Mouse (Mus musculus) midbrain, embryonic 15.5 days (tissue): ENCODE measurements around the gene Cap2. TPM values are rescaled to one million over a fixed set of nuclear protein-coding genes. Genes with fewer than 3 reads are reported as not detected.

Experiments
- ATAC-seq: fragments of 200-750 bp; cut with Nextera tagmentation; replicated peaks from 2 replicates; pipeline ENCODE4 v1.8.0; 2017; ENCODE audit warnings: moderate TSS enrichment
- H3K27ac ChIP-seq: fragments of 300-500 bp; sonication (generic); 2 replicates; pipeline ENCODE4 v1.5.1; 2015; ENCODE audit warnings: mild to moderate bottlenecking, inconsistent platforms
- H3K27me3 ChIP-seq: fragments of 300-500 bp; sonication (generic); replicated peaks from 2 replicates; pipeline ENCODE4 v1.6.1; 2015; ENCODE audit warnings: inconsistent platforms
- H3K36me3 ChIP-seq: fragments of 300-500 bp; sonication (generic); replicated peaks from 2 replicates; pipeline ENCODE4 v1.6.1; 2015; ENCODE audit warnings: inconsistent platforms
- H3K4me1 ChIP-seq: fragments of 300-500 bp; sonication (generic); 2 replicates; pipeline ENCODE4 v1.6.1; 2015; ENCODE audit warnings: inconsistent platforms
- H3K4me2 ChIP-seq: fragments of 300-500 bp; sonication (generic); 2 replicates; pipeline ENCODE4 v1.6.1; 2015; ENCODE audit warnings: inconsistent platforms, mild to moderate bottlenecking, moderate library complexity
- H3K4me3 ChIP-seq: fragments of 300-500 bp; sonication (generic); 2 replicates; pipeline ENCODE4 v1.5.1; 2015; ENCODE audit warnings: mild to moderate bottlenecking, inconsistent platforms
- H3K9ac ChIP-seq: fragments of 300-500 bp; sonication (generic); 2 replicates; pipeline ENCODE4 v1.6.1; 2015; ENCODE audit warnings: mild to moderate bottlenecking, inconsistent platforms
- H3K9me3 ChIP-seq: fragments of 300-500 bp; sonication (generic); 2 replicates; pipeline ENCODE4 v1.6.1; 2016; ENCODE audit warnings: inconsistent platforms
- WGBS: fragments of 180-500 bp; shearing (Covaris S2); methylation state at CpG from one replicate; pipeline ENCODE4 v1.1.7; 2015; ENCODE audit warnings: mixed read lengths; 5-methylcytosine and 5-hydroxymethylcytosine counted together
- polyA plus RNA-seq: library from polyadenylated mRNA; unstranded; fragments of >200 nt; fragmentation: Nextera tagmentation; extraction: Ambion mirVana; gene quantifications from 2 replicates; pipeline ENCODE4 v1.2.1, GENCODE M21; 2015

Cap2 gene
- polyA plus RNA-seq, 1 experiment from 2014 or later = 12.4 TPM

DNA sequence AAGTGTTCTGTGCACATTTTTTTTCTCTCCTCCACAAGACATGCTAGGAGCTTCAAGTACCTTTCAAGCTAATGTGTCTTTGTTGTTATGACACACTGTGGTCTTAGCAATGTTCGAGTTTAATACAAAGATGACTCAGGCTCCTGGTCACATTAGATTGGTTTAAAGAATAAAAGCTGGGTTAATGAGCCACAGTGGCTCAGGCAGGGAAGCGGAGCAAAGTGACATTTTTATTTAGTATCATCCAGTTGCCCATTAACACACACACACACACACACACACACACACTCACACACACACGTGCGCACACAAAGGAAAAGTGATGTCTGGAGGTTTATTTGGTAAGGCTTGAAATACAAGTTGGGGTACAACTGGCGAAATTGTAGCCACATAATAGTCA, 72.6 kb downstream of the Cap2 start:
- 71% methylated on average over 5 of the region's 5 CpGs for WGBS
- H3K27me3 ChIP-seq = no peaks in the 10 kb centered on the region

DNA sequence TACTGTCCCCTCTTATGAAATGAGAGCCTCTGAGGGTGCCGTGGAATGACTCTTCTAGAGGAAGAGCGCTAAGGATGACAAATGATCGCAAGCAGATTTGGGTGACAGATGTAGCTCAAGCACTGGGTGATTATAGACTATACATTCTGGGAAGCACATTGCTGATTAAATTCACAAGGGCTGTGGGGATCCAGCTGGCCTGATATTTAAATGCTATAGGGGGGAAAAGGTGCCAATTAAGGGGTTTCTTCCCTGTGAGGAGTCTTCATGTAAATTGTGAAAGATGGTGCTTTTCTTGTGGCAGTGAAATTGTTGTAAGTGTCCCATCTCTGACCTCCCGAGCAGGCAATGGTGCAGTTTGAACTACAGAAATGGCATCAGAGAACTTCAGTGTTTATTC, 73.1 kb downstream of the Cap2 start:
- H3K4me3 ChIP-seq = no peak overlapping the region
- no peak for ATAC-seq
- 68% methylated on average over 4 of the region's 4 CpGs for WGBS

More for the DNA sequence above, 72.6 kb downstream of the Cap2 start:
- Histone ChIP-seq H3K4me1 (peaks cover 22% of the 10 kb centered on the region), H3K4me3 (no peak overlapping the region), H3K36me3 (no peaks in the 10 kb centered on the region), H3K4me2 (no peak overlapping the region), H3K27ac (no peak overlapping the region), H3K9me3 (no peaks in the 10 kb centered on the region), H3K9ac (no peak overlapping the region)
- no peak for ATAC-seq

DNA sequence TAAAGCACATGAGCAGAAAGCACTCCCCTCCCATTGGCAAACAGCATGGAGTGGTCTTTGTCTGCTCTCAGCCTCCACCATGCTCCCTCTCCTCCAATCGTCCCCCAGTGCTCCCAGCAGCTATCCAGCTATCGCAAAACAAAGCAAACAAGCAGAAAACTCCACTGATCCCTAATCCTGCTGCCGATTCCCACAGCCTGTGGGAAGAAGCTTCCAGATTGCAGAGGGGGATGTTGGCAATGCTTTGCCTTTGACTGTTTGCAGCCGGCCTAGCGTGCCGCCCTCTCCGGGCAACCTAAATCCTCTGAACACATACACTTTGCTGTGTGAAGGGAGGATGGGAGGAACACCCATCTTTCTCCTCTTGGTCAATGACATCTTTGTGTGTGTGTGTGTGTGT, 83.2 kb downstream of the Cap2 start:
- H3K27ac ChIP-seq = peak overlapping the region; percentile 5; the same call in 1 of the 2 replicates
- WGBS = 44% methylated on average over 7 of the region's 7 CpGs
- no peaks in the 10 kb centered on the region for H3K27me3 ChIP-seq
- H3K9ac ChIP-seq = no peak overlapping the region
- H3K36me3 ChIP-seq = no peaks in the 10 kb centered on the region
- H3K4me1 ChIP-seq = no peaks in the 10 kb centered on the region
- H3K9me3 ChIP-seq = no peaks in the 10 kb centered on the region
- H3K4me3 ChIP-seq = no peak overlapping the region
- no peak for ATAC-seq
- H3K4me2 ChIP-seq = no peak overlapping the region

More for the DNA sequence above, 73.1 kb downstream of the Cap2 start:
- Histone ChIP-seq H3K36me3 (no peaks in the 10 kb centered on the region), H3K9ac (no peak overlapping the region), H3K27ac (no peak overlapping the region), H3K4me1 (peaks cover 22% of the 10 kb centered on the region), H3K27me3 (no peaks in the 10 kb centered on the region), H3K9me3 (no peaks in the 10 kb centered on the region), H3K4me2 (no peak overlapping the region)

DNA sequence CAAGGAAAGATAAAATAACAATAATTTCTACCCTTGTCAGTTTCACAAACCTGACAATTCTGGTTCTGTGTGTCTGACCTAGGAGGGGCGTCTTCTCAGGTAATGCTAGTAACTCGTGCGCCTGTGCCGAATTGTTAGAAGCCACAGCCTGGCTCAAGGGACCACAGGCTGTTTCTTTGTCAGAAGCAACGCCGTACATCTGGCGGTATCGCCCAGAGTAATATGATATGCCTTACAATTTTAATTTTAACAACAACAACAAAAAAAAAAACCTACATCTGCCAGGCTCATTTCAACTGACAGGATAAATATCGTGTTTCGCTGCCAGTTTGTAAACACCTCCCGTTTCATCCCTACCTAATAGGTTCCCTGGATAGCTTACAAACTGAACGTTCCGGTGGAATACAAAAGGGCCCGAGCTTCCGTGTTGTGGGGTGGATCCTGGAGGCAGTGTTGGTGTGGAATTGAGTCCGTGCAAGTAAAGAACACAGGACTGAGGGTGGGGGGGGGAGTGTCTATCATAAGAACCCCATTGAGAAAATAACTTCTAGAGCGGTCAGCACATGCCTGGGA, 86.2 kb downstream of the Cap2 start:
- Histone ChIP-seq H3K36me3 (no peaks in the 10 kb centered on the region), H3K4me3 (no peak overlapping the region), H3K9me3 (no peaks in the 10 kb centered on the region), H3K27me3 (no peaks in the 10 kb centered on the region), H3K4me2 (no peak overlapping the region), H3K4me1 (no peaks in the 10 kb centered on the region), H3K27ac (no peak overlapping the region), H3K9ac (no peak overlapping the region)
- ATAC-seq = no peak
- WGBS = 80% methylated on average over 17 of the region's 17 CpGs

DNA sequence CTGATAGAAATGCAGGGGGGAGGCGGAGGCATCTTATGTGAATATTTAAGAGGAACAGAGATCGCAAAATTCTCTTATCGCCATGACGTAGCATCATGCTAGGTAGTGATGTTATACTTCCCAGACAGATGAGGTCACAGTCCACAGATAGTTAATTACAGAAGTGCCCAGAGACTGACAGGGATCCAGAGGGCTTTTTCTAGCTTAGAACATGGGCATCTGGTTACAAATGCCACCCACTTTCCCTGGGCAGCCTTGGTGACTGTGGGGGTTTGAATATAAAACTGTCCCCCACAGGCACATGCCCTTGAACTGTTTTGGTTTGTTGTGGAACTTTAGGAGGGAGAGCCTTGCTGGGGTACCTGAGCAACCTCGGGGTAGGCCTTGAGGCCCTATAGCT, 87.0 kb downstream of the Cap2 start:
- Histone ChIP-seq H3K4me1 (no peaks in the 10 kb centered on the region), H3K4me2 (no peak overlapping the region), H3K4me3 (no peak overlapping the region), H3K9me3 (no peaks in the 10 kb centered on the region), H3K36me3 (no peaks in the 10 kb centered on the region), H3K27me3 (no peaks in the 10 kb centered on the region), H3K27ac (no peak overlapping the region), H3K9ac (no peak overlapping the region)
- 91% methylated on average over 5 of the region's 5 CpGs for WGBS
- ATAC-seq = no peak

DNA sequence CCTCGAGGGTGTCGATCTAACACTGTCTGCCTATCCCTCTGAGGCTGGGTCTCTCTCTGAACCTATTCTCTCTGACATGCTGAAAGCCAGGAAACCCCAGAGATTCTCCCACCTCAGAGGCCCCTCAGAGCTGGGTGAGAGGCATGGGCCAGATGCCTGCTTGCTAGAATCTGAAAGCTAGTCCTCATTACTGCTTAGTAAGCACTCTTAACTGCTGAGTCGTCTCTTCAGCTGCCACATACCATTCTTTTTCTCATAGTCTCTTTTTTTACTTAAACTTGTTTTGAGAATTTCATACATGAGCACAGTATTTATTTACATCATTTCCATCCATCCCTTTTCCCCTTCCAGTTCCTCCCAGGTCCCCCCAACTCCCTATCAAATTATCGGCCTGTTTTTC, 89.2 kb downstream of the Cap2 start:
- Histone ChIP-seq H3K9ac (no peak overlapping the region), H3K27me3 (no peaks in the 10 kb centered on the region), H3K9me3 (no peaks in the 10 kb centered on the region), H3K4me3 (no peak overlapping the region), H3K27ac (no peak overlapping the region), H3K4me1 (no peaks in the 10 kb centered on the region), H3K36me3 (no peaks in the 10 kb centered on the region), H3K4me2 (no peak overlapping the region)
- WGBS = 97% methylated on average over 4 of the region's 4 CpGs
- ATAC-seq = no peak

DNA sequence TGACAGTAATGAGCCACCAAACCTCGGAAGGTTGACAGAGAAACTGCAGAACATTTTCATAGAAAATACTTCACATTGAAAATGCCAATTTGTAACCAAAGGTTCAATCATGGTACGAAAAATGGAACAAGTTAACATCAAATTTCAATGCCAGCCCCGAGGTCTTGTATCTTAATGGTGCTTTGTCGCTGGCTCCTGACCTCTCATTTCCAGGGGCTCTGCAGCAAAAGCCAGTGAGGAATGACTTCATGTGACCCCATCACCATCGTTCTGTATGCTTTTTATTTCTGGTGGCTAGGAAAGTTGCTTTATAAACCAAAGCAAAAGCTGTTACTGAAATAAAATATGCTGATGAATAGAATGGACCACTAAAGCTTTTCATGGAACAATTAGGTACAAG, 99.0 kb downstream of the Cap2 start:
- Histone ChIP-seq H3K4me1 (peaks cover 6% of the 10 kb centered on the region; the same call in 1 of the 2 replicates), H3K9ac (no peak overlapping the region), H3K36me3 (no peaks in the 10 kb centered on the region), H3K4me2 (no peak overlapping the region), H3K27me3 (no peaks in the 10 kb centered on the region), H3K27ac (no peak overlapping the region), H3K4me3 (no peak overlapping the region), H3K9me3 (no peaks in the 10 kb centered on the region)
- no peak for ATAC-seq
- WGBS = 85% methylated on average over 5 of the region's 5 CpGs

DNA sequence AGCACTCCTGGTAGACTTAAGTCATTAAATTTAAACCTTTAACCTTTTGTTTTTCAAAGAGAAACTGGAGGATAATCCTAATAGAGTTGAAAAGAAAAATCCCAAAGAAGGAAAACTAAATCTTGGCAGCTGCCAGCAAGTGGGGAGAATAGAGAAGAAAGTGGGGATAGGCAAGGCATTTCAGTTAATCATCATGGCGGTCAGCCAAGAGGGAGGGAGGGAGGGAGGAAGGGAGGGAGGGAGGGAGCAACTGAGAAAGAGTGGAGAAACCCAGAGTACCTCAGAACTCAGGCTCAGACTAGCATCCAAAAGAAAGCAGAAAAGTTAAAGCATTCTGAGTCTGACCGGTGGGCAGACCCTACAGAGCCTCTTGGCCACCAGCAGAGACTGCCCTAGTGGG, 99.7 kb downstream of the Cap2 start:
- WGBS = 75% methylated on average over 1 of the region's 2 CpGs

DNA sequence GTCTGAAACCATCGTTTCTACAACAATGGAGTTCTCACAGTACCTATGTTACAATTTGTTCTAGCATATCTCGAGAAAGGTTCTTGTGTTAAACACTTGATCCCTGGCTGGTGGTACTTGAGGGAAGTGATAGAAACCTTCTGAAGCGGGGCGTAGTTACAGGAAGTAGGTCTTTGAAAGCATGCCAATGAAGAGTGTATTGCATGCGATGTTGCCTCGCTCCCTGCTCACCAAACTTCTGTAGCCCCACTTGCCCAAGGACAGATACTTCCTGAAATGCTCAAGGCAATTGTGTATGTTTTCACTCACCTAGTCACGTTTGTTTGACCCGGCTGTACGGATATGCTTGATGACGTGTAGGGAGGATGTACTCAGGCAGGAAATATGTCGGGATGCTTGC, 101.0 kb downstream of the Cap2 start:
- Histone ChIP-seq H3K4me2 (no peak overlapping the region), H3K36me3 (no peaks in the 10 kb centered on the region), H3K9me3 (no peaks in the 10 kb centered on the region), H3K27me3 (no peaks in the 10 kb centered on the region), H3K4me1 (peaks cover 6% of the 10 kb centered on the region; the same call in 1 of the 2 replicates), H3K4me3 (no peak overlapping the region), H3K27ac (no peak overlapping the region), H3K9ac (no peak overlapping the region)
- 93% methylated on average over 11 of the region's 11 CpGs for whole genome bisulfite sequencing
- ATAC-seq = no peak

More for the DNA sequence above, 99.7 kb downstream of the Cap2 start:
- H3K9ac ChIP-seq = no peak overlapping the region
- H3K36me3 ChIP-seq = no peaks in the 10 kb centered on the region
- no peak overlapping the region for H3K27ac ChIP-seq
- H3K9me3 ChIP-seq = no peaks in the 10 kb centered on the region
- H3K4me2 ChIP-seq = no peak overlapping the region
- ATAC-seq = no peak
- H3K27me3 ChIP-seq = no peaks in the 10 kb centered on the region
- H3K4me3 ChIP-seq = no peak overlapping the region
- H3K4me1 ChIP-seq = peaks cover 6% of the 10 kb centered on the region; the same call in 1 of the 2 replicates

DNA sequence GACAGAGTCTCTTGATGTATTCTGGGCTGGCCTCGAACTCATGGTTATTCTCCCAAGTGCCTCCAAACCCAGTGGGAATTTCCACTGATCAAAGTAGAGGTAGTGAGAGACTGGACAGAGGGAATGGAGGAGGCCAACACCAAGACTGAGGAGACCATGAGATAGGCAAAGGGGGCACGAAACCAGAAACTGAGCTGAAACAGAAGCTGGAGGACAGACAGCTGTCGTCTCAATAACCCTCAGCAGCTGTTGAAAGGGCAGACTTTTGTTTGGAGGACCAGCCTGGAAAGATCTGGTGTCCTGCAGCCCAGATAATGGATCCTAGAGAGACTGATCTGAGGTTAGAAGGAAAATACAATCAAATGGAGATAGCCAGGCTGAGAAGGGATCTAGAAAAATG, 109.4 kb downstream of the Cap2 start:
- no peak overlapping the region for H3K4me2 ChIP-seq
- ATAC-seq = no peak
- no peaks in the 10 kb centered on the region for H3K9me3 ChIP-seq
- H3K27ac ChIP-seq = no peak overlapping the region
- no peaks in the 10 kb centered on the region for H3K4me1 ChIP-seq
- H3K4me3 ChIP-seq = no peak overlapping the region
- no peaks in the 10 kb centered on the region; the same call in 1 of the 2 replicates for H3K36me3 ChIP-seq
- H3K9ac ChIP-seq = no peak overlapping the region
- WGBS = 85% methylated on average over 3 of the region's 3 CpGs
- H3K27me3 ChIP-seq = no peaks in the 10 kb centered on the region

DNA sequence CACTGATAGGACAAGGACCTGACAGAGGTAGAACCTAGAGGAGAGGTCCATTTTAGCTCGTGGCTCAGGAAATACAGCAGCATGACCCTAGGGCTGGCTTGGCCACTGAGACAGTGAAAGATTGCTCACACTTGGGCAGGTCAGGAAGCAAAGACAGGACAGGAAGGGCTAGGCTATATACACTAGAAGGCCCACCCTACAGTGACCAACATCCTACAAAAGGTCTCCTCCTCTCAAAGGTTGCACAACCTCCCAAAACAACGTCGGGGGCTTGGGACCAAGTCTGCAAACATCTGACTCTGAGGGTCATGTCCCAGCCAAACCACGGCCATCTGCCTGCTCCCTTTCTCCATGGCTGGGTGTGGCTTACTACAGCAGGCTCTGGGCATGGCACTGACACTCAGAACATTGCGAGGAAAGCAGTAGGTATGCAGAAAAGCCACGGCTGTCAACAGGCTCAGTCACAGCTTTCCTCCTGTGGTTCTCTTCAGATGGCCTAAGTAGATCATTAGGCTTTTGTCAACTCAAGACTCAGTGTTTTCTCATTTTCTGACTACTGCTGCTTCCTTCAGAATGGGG, 112.1 kb downstream of the Cap2 start:
- ATAC-seq = no peak

DNA sequence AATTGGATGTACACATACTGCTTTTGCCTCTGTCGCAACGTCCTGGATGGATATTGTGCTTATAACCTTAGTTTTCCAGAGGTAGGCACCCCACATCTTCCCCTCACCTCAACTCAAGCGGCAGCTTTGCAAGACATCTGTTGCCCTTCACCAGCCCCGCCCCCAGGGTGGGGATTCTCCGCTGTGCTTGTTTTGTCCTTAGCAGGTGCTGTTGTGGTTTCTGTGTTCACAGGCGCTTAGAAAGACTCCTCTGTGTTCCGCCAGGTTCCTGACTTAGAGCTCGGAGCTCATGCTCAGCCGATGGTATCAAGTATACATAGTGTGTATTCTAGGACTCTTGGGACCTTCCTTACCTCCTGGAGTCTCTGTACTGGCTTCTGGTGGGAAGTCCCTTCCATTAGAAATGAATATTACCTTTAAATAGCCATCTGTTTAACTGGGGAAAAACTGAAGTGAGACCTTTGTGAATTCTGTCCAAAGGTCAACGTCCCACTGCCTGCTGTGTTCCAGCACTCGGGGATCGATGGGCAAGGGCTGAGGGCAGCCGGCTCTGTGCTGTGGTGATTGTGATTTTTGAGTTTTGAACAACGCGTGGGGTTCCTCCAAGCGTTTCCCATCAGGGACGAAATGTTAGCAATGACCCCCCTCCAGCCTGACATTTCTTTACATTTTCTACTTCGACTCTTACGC, 115.2 kb downstream of the Cap2 start:
- 86% methylated on average over 19 of the region's 19 CpGs for WGBS

More for the DNA sequence above, 112.1 kb downstream of the Cap2 start:
- Histone ChIP-seq H3K4me3 (no peak overlapping the region), H3K36me3 (no peaks in the 10 kb centered on the region; the same call in 1 of the 2 replicates), H3K4me1 (no peaks in the 10 kb centered on the region), H3K27ac (no peak overlapping the region), H3K9ac (no peak overlapping the region), H3K4me2 (no peak overlapping the region), H3K9me3 (no peaks in the 10 kb centered on the region), H3K27me3 (no peaks in the 10 kb centered on the region)
- 81% methylated on average over 6 of the region's 6 CpGs for WGBS

More for the DNA sequence above, 115.2 kb downstream of the Cap2 start:
- Histone ChIP-seq H3K9me3 (no peaks in the 10 kb centered on the region), H3K4me1 (no peaks in the 10 kb centered on the region), H3K4me2 (no peak overlapping the region), H3K4me3 (no peak overlapping the region), H3K9ac (no peak overlapping the region), H3K27me3 (no peaks in the 10 kb centered on the region), H3K36me3 (no peaks in the 10 kb centered on the region; the same call in 1 of the 2 replicates), H3K27ac (no peak overlapping the region)
- ATAC-seq = no peak
